Mouse (Mus musculus) embryo, embryonic 10 days (tissue): ENCODE data around the gene Col6a3.

Source experiments
- DNase-seq: peaks from one replicate; pipeline ENCODE4 v3.0.0-alpha.2; 2015; ENCODE audit warnings: low spot score

Col6a3 gene

DNA sequence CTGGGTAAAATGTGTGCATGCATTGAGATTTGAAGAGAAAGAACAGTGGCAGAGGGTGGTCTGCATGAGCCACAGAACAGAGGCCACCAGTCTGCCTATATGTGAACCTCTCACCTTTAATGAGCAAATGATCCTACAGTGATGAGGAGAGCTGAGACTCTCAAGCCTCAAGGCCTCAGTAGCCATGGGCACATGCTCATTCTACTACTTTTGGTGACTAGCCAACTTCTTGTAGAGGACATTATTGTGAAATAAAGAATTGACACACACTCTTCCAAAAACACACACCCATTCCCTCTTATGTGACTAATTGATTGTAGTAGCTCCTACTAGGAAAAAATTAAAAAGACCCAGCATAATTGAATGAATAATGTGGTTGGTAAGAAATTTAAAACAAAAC is 120.0 kb downstream of the Col6a3 start:
- DNase-seq = no peak

DNA sequence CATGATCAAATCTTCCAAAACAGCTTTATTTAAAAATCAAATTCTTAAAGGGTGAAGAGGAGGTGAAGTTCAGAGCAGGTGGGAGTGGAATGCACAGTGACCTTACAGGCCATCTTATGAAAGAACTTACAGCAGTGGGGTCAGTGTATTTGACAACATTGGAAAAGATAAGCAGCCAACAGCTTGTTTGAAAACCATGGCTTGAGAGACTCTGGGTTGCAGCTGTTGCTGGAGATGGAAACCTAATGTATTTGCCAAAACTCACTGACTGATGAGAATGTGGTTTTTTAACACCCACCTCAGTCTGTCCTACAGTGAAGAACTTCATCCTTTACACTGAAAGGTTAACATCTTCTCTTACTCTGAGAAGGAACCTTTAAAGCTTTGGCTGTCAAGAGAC is 120.4 kb downstream of the Col6a3 start:
- DNase-seq = no peak

DNA sequence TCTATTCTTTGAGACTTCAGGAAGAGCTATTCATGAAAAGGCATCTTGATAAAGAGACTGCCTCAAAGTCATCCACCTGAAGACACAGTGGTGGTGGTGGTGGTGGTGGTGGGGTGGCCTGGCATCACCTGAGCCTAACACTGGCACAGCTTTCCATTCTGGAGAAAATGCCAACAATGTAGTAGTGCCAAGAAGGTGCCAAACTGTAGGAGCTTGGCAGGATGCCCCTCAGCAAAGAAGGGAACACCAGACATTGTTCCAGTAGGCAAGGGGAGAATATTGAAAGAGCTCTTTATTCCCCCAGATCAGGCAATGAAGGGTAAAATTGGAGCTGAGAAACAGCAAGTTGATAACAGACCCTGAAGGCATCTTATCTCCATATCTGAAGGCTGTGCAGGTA is 121.8 kb downstream of the Col6a3 start:
- DNase-seq = no peak

DNA sequence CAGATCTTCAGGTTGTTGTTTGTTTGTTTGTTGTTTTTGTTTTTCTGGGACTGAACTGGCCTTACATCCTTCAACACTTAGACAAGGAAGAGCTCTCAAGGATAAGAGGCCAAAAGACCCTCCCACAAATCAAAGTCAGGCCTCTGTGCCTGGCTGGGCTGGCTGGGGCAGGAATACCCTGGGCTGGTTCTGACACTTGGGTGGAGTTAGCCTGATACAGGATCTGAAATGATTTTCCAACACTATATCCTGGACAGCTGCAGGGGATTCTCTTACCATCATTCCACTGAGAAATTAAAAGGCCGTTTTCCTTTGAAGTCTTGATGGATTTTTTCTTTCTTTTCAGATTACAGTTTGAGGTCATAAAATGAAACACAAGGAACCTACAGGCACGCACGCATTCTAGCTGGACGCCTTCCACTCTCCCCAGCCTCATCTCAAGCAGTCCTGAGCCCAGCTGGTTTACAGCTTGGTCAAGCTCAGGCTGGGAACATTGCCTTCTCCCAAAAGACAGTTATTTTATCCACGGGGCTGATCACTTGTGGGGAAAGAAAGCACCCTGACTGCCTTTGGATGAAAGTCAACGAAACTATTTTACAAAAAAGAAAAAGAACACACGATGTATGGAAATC is 123.0 kb downstream of the Col6a3 start:
- DNase-seq = no peak

DNA sequence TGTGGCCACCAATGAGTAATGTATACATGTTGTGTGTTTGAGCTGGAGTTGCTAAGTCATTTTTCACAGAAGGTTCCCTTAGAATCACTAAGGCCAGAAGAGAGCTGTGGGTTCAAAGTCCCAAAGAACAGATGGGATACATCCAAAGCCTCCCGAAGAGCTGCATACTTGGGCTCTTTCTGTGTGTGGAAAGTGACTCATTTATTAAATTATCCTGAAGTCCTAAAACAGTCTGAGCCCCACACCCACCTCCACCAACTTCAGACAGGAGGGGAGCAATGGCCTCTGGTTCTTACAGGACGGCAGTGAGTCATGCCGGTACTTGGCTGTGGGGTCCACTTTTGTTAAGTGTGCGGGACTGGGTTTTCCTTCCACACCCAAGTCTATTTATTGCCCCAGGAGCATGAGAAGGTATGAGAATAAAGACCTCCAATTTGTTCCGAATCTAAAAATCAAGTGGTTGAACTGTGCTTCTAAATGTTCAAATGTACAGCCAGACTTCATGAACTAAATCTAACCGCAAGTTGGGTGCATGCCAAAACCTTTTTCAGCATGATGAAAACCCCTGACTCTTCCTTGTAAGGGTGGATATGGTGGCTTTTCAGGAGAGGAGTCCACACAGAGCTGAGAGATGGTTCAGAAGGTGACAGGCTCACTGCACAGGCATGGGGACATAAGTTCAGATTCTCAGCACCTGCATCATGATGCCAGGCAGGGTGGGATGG is 124.8 kb downstream of the Col6a3 start:
- no peak for DNase-seq

DNA sequence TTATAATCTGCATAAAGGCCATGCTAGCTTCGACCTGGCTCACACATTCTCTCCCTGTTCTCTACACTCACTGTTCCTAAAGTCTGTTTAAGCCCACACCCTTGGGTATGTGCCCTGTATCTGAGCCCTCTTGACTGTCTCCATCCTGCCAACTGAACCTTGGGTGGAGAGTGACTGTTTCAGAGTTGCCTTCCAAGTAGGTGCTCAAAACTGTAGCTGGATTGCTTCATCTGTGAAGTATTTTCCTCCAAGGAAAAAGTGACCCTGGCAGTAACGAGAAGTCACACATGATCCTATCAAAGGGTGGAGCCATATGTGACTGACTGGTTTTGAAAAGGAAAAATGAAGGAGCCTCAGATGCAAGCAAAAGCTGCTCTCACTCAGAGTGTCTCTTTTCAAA is 127.5 kb downstream of the Col6a3 start:
- DNase-seq = no peak
